Mouse (Mus musculus) liver, embryonic 14.5 days (tissue): Measurements from ENCODE around the gene Alkbh8.
"Not testable (repeated sequence)": the region's sequence is repeated elsewhere in the genome, so short reads cannot be mapped to it uniquely, and the experiment has no call there.

Experiments
- CTCF ChIP-seq: IDR thresholded peaks from 2 replicates; pipeline ENCODE4 v1.5.1; 2016; ENCODE audit warnings: antibody characterized with exemption, low read depth, control low read depth
- EP300 ChIP-seq: IDR thresholded peaks from 2 replicates; pipeline ENCODE4 v1.6.1; 2016; ENCODE audit warnings: antibody characterized with exemption, low read depth

GRCm38 (mm10) chr9:3327342-3328053 is 7.4 kb upstream of the Alkbh8 start:
- peak; percentile 27; the same call in 1 of the 2 replicates for TF ChIP-seq CTCF
- TF ChIP-seq EP300 = not testable (repeated sequence)
